Mouse (Mus musculus): ENCODE results near the gene Xpr1. TPM values are rescaled to one million over a fixed set of nuclear protein-coding genes. Genes with fewer than 3 reads are reported as not detected.

Xpr1 gene
- polyA plus RNA-seq, 1 experiment: 33.2 TPM

DNA sequence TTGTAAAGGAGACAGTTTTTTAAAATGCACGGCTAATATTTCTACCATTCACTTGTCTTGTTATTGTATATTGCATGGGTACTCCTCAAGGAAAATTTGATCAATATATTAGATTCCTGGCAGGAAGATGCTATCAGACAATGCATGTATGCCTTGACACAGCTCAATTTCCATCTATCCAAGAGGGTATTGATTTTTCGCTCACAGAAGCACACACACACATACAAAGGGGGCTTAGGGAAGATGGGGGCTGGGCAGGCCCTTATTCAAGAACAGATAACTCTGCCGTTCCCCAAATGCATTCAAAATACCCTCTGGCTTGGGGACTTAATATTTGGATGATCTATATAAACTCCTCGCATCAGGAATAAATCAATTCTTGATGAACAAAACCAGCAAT, 25.9 kb upstream of the Xpr1 start:
- H3K36me3 ChIP-seq (ENCODE audit: control insufficient read depth, insufficient read depth, low read length): no peaks in the 10 kb centered on the region
- H3K4me1 ChIP-seq (ENCODE audit: control insufficient read depth, insufficient read depth, low read length): no peaks in the 10 kb centered on the region
- no peak overlapping the region for H3K27ac ChIP-seq (ENCODE audit: control insufficient read depth, insufficient read depth, low read depth, low read length)
- H3K4me3 ChIP-seq (ENCODE audit: control insufficient read depth, low read depth, low read length): no peak overlapping the region
- H3K27me3 ChIP-seq (ENCODE audit: control insufficient read depth, insufficient read depth, low read length): no peaks in the 10 kb centered on the region
- TF ChIP-seq POLR2A (IDR thresholded peaks at IDR 0.05; ENCODE audit: control insufficient read depth, low read depth, low read length): no peak
- no peak for TF ChIP-seq CTCF (IDR thresholded peaks at IDR 0.05; ENCODE audit: control insufficient read depth, insufficient read depth, insufficient replicate concordance, low read depth, low read length)

DNA sequence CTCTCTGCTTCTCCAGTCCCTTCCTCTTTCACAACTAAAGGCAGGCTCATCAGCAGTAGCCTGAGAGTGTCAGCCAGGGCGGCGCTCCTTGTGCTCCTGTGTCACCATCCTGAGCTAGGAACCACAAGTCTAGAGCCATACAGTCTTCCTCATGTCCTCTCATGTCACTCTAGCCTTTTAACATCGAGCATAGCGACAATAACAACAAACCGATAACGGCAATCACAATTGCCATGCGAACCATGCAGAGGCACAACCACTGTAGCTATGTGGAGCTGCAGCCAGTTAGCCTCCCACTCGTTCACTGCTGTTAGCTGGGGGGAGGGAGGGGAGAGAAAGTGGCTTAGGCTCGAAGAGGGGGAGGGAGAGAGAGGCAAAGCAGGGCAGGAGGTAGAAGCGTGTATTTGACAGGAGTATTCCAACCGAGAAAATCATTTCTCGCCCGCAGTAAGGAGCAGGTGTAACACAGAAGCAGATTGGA, 25.3 kb upstream of the Xpr1 start:
- H3K27ac ChIP-seq (ENCODE audit: control insufficient read depth, insufficient read depth, low read depth, low read length): no peak overlapping the region
- no peaks in the 10 kb centered on the region for H3K36me3 ChIP-seq (ENCODE audit: control insufficient read depth, insufficient read depth, low read length)
- TF ChIP-seq CTCF (IDR thresholded peaks at IDR 0.05; ENCODE audit: control insufficient read depth, insufficient read depth, insufficient replicate concordance, low read depth, low read length) (no peak), POLR2A (IDR thresholded peaks at IDR 0.05; ENCODE audit: control insufficient read depth, low read depth, low read length) (no peak)
- no peaks in the 10 kb centered on the region for H3K27me3 ChIP-seq (ENCODE audit: control insufficient read depth, insufficient read depth, low read length)
- H3K4me1 ChIP-seq (ENCODE audit: control insufficient read depth, insufficient read depth, low read length): no peaks in the 10 kb centered on the region
- no peak overlapping the region for H3K4me3 ChIP-seq (ENCODE audit: control insufficient read depth, low read depth, low read length)

DNA sequence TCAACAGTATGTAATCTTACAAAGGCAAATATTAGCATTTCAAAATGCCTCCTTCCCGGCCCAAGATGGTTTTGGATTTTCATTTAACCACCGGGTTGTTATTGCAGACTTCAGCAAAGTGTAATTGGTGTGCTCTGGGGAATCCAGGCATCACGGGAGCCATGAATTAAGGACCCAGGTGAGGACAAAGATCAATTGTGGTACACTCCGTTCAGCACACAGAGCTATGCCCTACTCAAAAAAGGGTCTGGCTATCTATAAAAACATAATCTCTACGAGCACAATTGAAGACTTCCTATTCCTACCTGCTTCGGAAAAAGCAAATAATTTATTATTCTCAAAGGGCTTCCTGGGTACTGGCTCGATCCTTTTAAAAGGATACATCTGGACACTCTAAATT, 22.3 kb upstream of the Xpr1 start:
- no peak for TF ChIP-seq POLR2A (IDR thresholded peaks at IDR 0.05; ENCODE audit: control insufficient read depth, low read depth, low read length)
- no peak for TF ChIP-seq CTCF (IDR thresholded peaks at IDR 0.05; ENCODE audit: control insufficient read depth, insufficient read depth, insufficient replicate concordance, low read depth, low read length)
- H3K4me3 ChIP-seq (ENCODE audit: control insufficient read depth, low read depth, low read length): no peak overlapping the region
- H3K27ac ChIP-seq (ENCODE audit: control insufficient read depth, insufficient read depth, low read depth, low read length): no peak overlapping the region
- no peaks in the 10 kb centered on the region for H3K36me3 ChIP-seq (ENCODE audit: control insufficient read depth, insufficient read depth, low read length)
- no peaks in the 10 kb centered on the region for H3K4me1 ChIP-seq (ENCODE audit: control insufficient read depth, insufficient read depth, low read length)
- H3K27me3 ChIP-seq (ENCODE audit: control insufficient read depth, insufficient read depth, low read length): no peaks in the 10 kb centered on the region

DNA sequence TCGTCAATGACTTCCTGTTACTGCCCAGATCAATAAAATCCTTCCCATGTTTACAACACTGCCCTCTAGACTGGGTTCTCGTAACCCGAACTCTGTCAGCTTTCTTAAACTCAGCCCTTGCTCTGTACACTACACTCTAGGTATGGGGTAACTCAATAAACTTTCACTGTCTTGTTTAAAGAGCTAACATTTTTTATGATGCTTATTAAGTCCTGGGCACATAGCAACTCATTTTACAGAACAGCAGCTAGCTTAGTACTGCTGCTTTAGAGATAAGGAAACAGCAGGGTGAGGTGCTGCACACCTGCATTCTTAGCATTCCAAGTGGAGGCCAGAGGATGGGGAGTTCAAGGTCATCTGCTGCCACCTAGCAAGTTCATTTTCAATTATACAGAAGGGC, 21.3 kb upstream of the Xpr1 start:
- H3K4me1 ChIP-seq (ENCODE audit: control insufficient read depth, insufficient read depth, low read length): no peaks in the 10 kb centered on the region
- H3K4me3 ChIP-seq (ENCODE audit: control insufficient read depth, low read depth, low read length): no peak overlapping the region
- no peaks in the 10 kb centered on the region for H3K27me3 ChIP-seq (ENCODE audit: control insufficient read depth, insufficient read depth, low read length)
- no peak for TF ChIP-seq CTCF (IDR thresholded peaks at IDR 0.05; ENCODE audit: control insufficient read depth, insufficient read depth, insufficient replicate concordance, low read depth, low read length)
- TF ChIP-seq POLR2A (IDR thresholded peaks at IDR 0.05; ENCODE audit: control insufficient read depth, low read depth, low read length): no peak
- H3K36me3 ChIP-seq (ENCODE audit: control insufficient read depth, insufficient read depth, low read length): no peaks in the 10 kb centered on the region
- H3K27ac ChIP-seq (ENCODE audit: control insufficient read depth, insufficient read depth, low read depth, low read length): no peak overlapping the region

DNA sequence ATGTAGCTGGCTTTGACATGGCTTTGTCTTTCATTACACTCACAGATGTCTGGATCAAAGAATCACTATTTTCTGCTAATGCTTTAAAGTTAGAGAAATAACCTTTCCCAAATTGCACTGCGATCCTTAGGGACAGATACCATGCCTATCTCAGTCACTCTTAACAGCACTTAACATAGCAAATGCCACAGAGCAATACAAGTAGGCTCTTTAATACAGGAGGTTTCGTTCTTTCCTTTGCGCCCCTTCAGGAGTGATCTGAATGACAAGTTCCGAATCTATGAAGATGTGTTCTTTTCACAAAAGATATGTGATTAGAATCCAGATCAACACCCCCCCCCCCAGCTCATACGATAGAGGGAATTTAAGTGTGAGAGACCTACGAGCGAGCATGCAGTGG, 12.1 kb upstream of the Xpr1 start:
- no peaks in the 10 kb centered on the region for H3K36me3 ChIP-seq (ENCODE audit: control insufficient read depth, insufficient read depth, low read length)
- no peak overlapping the region for H3K4me3 ChIP-seq (ENCODE audit: control insufficient read depth, low read depth, low read length)
- H3K27me3 ChIP-seq (ENCODE audit: control insufficient read depth, insufficient read depth, low read length): no peaks in the 10 kb centered on the region
- no peaks in the 10 kb centered on the region for H3K4me1 ChIP-seq (ENCODE audit: control insufficient read depth, insufficient read depth, low read length)
- TF ChIP-seq POLR2A (IDR thresholded peaks at IDR 0.05; ENCODE audit: control insufficient read depth, low read depth, low read length) (no peak), CTCF (IDR thresholded peaks at IDR 0.05; ENCODE audit: control insufficient read depth, insufficient read depth, insufficient replicate concordance, low read depth, low read length) (no peak)
- H3K27ac ChIP-seq (ENCODE audit: control insufficient read depth, insufficient read depth, low read depth, low read length): no peak overlapping the region

DNA sequence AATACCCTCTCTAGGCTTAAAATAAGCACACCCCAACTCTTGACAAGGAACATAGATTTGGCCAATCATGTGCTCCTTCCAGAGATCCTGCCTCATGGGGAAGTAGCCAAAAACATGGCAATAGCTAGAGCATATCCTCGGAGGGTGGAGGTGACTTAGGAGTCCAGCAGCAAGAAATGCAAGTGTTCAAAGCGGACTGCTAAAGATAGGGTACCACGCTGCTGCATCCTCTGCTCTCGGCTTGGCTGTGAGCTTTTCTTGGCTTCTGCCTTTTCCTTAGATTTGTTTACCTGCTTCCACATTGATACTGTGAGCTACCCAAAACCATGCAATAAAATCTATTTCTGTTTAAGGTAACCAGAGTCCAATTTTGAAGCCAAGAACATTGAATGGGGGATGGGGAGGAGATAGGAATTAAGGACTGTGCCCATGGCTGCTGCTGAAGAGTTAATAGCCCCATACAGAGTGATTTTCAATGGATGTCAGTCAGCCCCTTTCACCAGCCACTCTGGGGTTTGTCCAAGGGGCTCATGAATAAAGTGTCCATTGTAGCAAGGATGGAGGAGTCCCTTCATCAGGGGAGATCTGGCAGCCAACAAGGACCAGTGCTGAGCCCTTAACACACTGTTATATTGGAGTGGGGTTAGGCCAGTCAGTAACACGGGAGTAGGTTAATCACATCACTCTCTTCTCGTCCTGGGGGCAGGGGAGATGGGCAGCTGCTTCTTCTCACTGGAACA, 10.1 kb upstream of the Xpr1 start:
- H3K27ac ChIP-seq (ENCODE audit: control insufficient read depth, insufficient read depth, low read depth, low read length): no peak overlapping the region
- TF ChIP-seq POLR2A (IDR thresholded peaks at IDR 0.05; ENCODE audit: control insufficient read depth, low read depth, low read length) (no peak), CTCF (IDR thresholded peaks at IDR 0.05; ENCODE audit: control insufficient read depth, insufficient read depth, insufficient replicate concordance, low read depth, low read length) (no peak)
- H3K27me3 ChIP-seq (ENCODE audit: control insufficient read depth, insufficient read depth, low read length): no peaks in the 10 kb centered on the region
- no peak overlapping the region for H3K4me3 ChIP-seq (ENCODE audit: control insufficient read depth, low read depth, low read length)
- no peaks in the 10 kb centered on the region for H3K36me3 ChIP-seq (ENCODE audit: control insufficient read depth, insufficient read depth, low read length)
- H3K4me1 ChIP-seq (ENCODE audit: control insufficient read depth, insufficient read depth, low read length): no peaks in the 10 kb centered on the region

DNA sequence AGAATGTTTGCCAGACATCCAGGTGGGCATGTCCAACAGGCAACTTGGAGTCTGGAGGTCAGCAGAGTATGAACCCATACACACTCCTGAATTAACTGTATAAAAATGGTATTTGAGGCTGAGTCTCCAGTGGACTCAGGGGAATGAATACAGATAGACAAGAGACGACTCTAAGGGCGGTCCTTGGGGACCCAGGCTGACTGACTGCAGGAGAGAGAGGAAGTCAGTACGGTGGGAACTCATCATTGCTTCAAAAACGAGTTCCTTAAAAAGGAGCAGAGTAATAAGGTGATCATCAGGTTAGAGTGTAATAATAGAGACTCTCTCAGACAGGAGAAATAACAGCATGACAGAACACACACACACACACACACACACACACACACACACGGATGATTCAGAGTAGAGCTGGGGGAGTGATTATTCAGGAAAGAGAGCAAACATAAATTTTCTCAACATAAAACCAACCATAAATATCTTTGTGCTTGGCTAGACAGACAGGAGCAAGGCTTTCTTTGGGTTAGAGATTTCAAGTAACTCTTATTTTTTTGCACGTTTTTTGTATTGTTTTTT, 8.6 kb upstream of the Xpr1 start:
- H3K27me3 ChIP-seq (ENCODE audit: control insufficient read depth, insufficient read depth, low read length): no peaks in the 10 kb centered on the region
- H3K36me3 ChIP-seq (ENCODE audit: control insufficient read depth, insufficient read depth, low read length): no peaks in the 10 kb centered on the region
- no peak overlapping the region for H3K4me3 ChIP-seq (ENCODE audit: control insufficient read depth, low read depth, low read length)
- no peak overlapping the region for H3K27ac ChIP-seq (ENCODE audit: control insufficient read depth, insufficient read depth, low read depth, low read length)
- H3K4me1 ChIP-seq (ENCODE audit: control insufficient read depth, insufficient read depth, low read length): no peaks in the 10 kb centered on the region
- TF ChIP-seq POLR2A (IDR thresholded peaks at IDR 0.05; ENCODE audit: control insufficient read depth, low read depth, low read length) (no peak), CTCF (IDR thresholded peaks at IDR 0.05; ENCODE audit: control insufficient read depth, insufficient read depth, insufficient replicate concordance, low read depth, low read length) (no peak)

All from testis, adult 2 months (tissue).